Mouse (Mus musculus) heart, adult 2 months (tissue): ENCODE results near the gene Gfap. TPM values are rescaled to one million over a fixed set of nuclear protein-coding genes. Genes with fewer than 3 reads are reported as not detected.

Source experiments
- DNase-seq, 2 experiments: peaks; one replicate each; pipeline ENCODE4 v3.0.0; 2021
- H3K27ac ChIP-seq: fragments of 200-600 bp; 2 replicates; pipeline ENCODE4 v1.8.1; 2022
- H3K27me3 ChIP-seq: fragments of 200-500 bp; 2 replicates; pipeline ENCODE4 v1.6.1; 2012; ENCODE audit warnings: mild to moderate bottlenecking, low read length, inconsistent platforms, mixed read lengths; ENCODE audit not compliant: control insufficient read depth, insufficient read depth
- H3K36me3 ChIP-seq: fragments of 200-500 bp; 2 replicates; pipeline ENCODE4 v1.6.1; 2012; ENCODE audit warnings: low read length, inconsistent platforms; ENCODE audit not compliant: control insufficient read depth, insufficient read depth
- H3K4me1 ChIP-seq: fragments of 200-500 bp; 2 replicates; pipeline ENCODE4 v1.6.1; 2011; ENCODE audit warnings: low read length; ENCODE audit not compliant: control insufficient read depth, insufficient read depth
- H3K4me3 ChIP-seq: fragments of 200-600 bp; 2 replicates; pipeline ENCODE4 v1.8.1; 2022
- H3K79me2 ChIP-seq: fragments of 200-500 bp; replicated peaks from 2 replicates; pipeline ENCODE4 v1.6.1; 2012; ENCODE audit warnings: mild to moderate bottlenecking, inconsistent platforms, low read length, moderate library complexity, mixed read lengths; ENCODE audit not compliant: control insufficient read depth, insufficient read depth
- H3K9ac ChIP-seq: fragments of 200-500 bp; 2 replicates; pipeline ENCODE4 v1.6.1; 2012; ENCODE audit warnings: low read depth, mild to moderate bottlenecking, control low read depth, inconsistent platforms, low read length, mixed read lengths
- CTCF ChIP-seq: fragments of 200-600 bp; IDR thresholded peaks from 2 replicates; pipeline ENCODE4 v1.8.1; 2022; ENCODE audit warnings: antibody characterized with exemption, mild to moderate bottlenecking, moderate library complexity
- EP300 ChIP-seq: fragments of 200-500 bp; IDR thresholded peaks from 2 replicates; pipeline ENCODE4 v1.6.1; 2011; ENCODE audit warnings: low read depth, low read length, control low read depth; ENCODE audit not compliant: insufficient read depth
- POLR2A ChIP-seq: fragments of 200-500 bp; IDR thresholded peaks from 2 replicates; pipeline ENCODE4 v1.6.1; 2011; ENCODE audit warnings: mild to moderate bottlenecking, low read depth, low read length, control low read depth; ENCODE audit not compliant: insufficient read depth
- WGBS: fragments of 180-500 bp; shearing (Covaris S2); methylation state at CpG from one replicate; pipeline ENCODE4 v1.1.7; 2018; 5-methylcytosine and 5-hydroxymethylcytosine counted together
- intact Hi-C: fragments of 180-260 bp; cut with DNase I; formaldehyde crosslinking; loops from one replicate; pipeline ENCODE4 v1.15.1; 2025
- polyA plus RNA-seq: library from polyadenylated mRNA; depleted of rRNA; stranded (reverse); fragments of >200 nt; gene quantifications from 2 replicates; pipeline ENCODE4 v1.2.3, GENCODE M21; 2012
- total RNA-seq, 2 experiments: library from RNA; stranded (reverse); gene quantifications; 2 replicates each; pipeline ENCODE4 v1.2.3; 2021

Gene Gfap
- total and polyA plus RNA-seq, 3 experiments: 0.08 to 0.30 (median 0.18) TPM

- intact Hi-C loops: no loop called here
- peaks cover 3% of the 10 kb centered on the region for H3K4me1 ChIP-seq
- no peak overlapping the region for H3K4me3 ChIP-seq
- no peak overlapping the region for H3K27ac ChIP-seq
- H3K79me2 ChIP-seq: no peaks in the 10 kb centered on the region
- TF ChIP-seq CTCF (no peak), POLR2A (no peak), EP300 (no peak)
- no peaks in the 10 kb centered on the region for H3K36me3 ChIP-seq
- no peak for DNase-seq
- no peaks in the 10 kb centered on the region for H3K27me3 ChIP-seq
- 86% methylated on average over 5 of the region's 5 CpGs for WGBS
- H3K9ac ChIP-seq: no peak overlapping the region
Measured at GRCm38 (mm10) chr11:102902107-102902506, 1.4 kb upstream of the Gfap start.

GRCm38 (mm10) chr11:102901199-102901598 is 487 bp upstream of the Gfap start:
- H3K9ac ChIP-seq: no peak overlapping the region
- intact Hi-C loops: loop anchor here (1.0 to 2.0 kb wide), 3 partner anchors 92 to 258 kb away; no protein-coding TSS in a partner anchor
- WGBS: 40% methylated on average over 4 of the region's 4 CpGs
- H3K27ac ChIP-seq: no peak overlapping the region
- H3K79me2 ChIP-seq: no peaks in the 10 kb centered on the region
- DNase-seq: no peak
- H3K27me3 ChIP-seq: no peaks in the 10 kb centered on the region
- H3K36me3 ChIP-seq: no peaks in the 10 kb centered on the region
- peaks cover 3% of the 10 kb centered on the region for H3K4me1 ChIP-seq
- TF ChIP-seq EP300 (no peak), CTCF (no peak), POLR2A (no peak)
- H3K4me3 ChIP-seq: no peak overlapping the region

GRCm38 (mm10) chr11:102898408-102898807 is 2.3 kb downstream of the Gfap start:
- H3K27ac ChIP-seq: no peak overlapping the region
- H3K9ac ChIP-seq: no peak overlapping the region
- 80% methylated on average over 9 of the region's 9 CpGs for WGBS
- no peaks in the 10 kb centered on the region for H3K79me2 ChIP-seq
- H3K4me1 ChIP-seq: peaks cover 3% of the 10 kb centered on the region
- H3K36me3 ChIP-seq: no peaks in the 10 kb centered on the region
- H3K27me3 ChIP-seq: no peaks in the 10 kb centered on the region
- intact Hi-C loops: no loop called here
- DNase-seq: no peak
- no peak overlapping the region for H3K4me3 ChIP-seq
- TF ChIP-seq CTCF: no peak
- no peak for TF ChIP-seq POLR2A
- TF ChIP-seq EP300: no peak

- DNase-seq: no peak
- Histone ChIP-seq H3K9ac (no peak overlapping the region), H3K4me3 (no peak overlapping the region), H3K36me3 (no peaks in the 10 kb centered on the region), H3K27ac (no peak overlapping the region), H3K4me1 (peaks cover 3% of the 10 kb centered on the region), H3K79me2 (no peaks in the 10 kb centered on the region), H3K27me3 (no peaks in the 10 kb centered on the region)
- intact Hi-C loops: no loop called here
- TF ChIP-seq POLR2A (no peak), CTCF (no peak), EP300 (no peak)
- WGBS: 81% methylated on average over 20 of the region's 20 CpGs
Measured at GRCm38 (mm10) chr11:102896641-102897040, 4.1 kb downstream of the Gfap start.

GRCm38 (mm10) chr11:102895779-102896178 is 4.9 kb downstream of the Gfap start:
- Histone ChIP-seq H3K4me3 (no peak overlapping the region), H3K4me1 (peaks cover 2% of the 10 kb centered on the region), H3K79me2 (no peaks in the 10 kb centered on the region), H3K27ac (no peak overlapping the region), H3K9ac (no peak overlapping the region), H3K36me3 (no peaks in the 10 kb centered on the region), H3K27me3 (no peaks in the 10 kb centered on the region)
- intact Hi-C loops: no loop called here
- DNase-seq: no peak
- TF ChIP-seq EP300 (no peak), CTCF (no peak), POLR2A (no peak)
- 69% methylated on average over 9 of the region's 9 CpGs for WGBS

- 89% methylated on average over 4 of the region's 4 CpGs for WGBS
- DNase-seq: no peak
- H3K4me1 ChIP-seq: no peaks in the 10 kb centered on the region
- no peaks in the 10 kb centered on the region for H3K36me3 ChIP-seq
- no peak for TF ChIP-seq EP300
- TF ChIP-seq CTCF: no peak
- no peak for TF ChIP-seq POLR2A
- no peaks in the 10 kb centered on the region for H3K79me2 ChIP-seq
- H3K27ac ChIP-seq: no peak overlapping the region
- intact Hi-C loops: no loop called here
- H3K4me3 ChIP-seq: no peak overlapping the region
- no peak overlapping the region for H3K9ac ChIP-seq
- no peaks in the 10 kb centered on the region for H3K27me3 ChIP-seq
Measured at GRCm38 (mm10) chr11:102894716-102895115, 6.0 kb downstream of the Gfap start.
